Mouse (Mus musculus) embryo, embryonic 11 days (tissue): ENCODE measurements around the gene Olig1.
"Not testable (repeated sequence)": the region's sequence is repeated elsewhere in the genome, so short reads cannot be mapped to it uniquely, and the experiment has no call there.

Source experiments
- DNase-seq: peaks from one replicate; pipeline ENCODE4 v3.0.0-alpha.2; 2015

The Olig1 gene

DNA sequence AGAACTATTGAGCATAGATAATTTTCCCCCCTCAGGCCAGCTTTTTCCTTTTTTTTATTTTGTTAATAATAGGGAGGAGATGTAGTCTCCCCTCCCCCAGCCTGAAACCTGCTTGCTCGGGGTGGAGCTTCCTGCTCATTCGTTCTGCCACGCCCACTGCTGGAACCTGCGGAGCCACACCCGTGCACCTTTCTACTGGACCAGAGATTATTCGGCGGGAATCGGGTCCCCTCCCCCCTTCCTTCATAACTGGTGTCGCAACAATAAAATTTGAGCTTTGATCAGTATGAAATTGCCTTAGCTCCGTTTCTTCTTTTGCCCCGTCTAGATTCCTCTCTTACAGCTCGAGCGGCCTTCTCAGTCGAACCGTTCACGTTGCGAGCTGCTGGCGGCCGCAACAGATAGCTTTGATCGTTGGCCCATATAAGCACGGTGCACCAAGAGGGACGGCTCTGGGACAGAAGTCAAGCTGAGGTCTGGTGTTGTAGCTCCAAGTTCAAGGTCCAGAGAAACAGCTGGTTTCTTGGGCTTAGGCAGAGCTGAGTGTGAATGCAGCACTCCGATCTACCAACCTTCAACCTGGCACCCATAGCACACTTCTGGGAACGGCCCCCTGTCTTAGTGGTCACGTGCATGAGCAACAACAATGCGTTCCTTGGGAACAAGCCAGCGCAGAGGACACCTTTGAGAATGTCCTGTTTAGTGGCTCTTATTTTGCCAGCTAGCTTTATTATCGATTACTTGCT, 14.0 kb upstream of the Olig1 start:
- not testable (repeated sequence) for DNase-seq

DNA sequence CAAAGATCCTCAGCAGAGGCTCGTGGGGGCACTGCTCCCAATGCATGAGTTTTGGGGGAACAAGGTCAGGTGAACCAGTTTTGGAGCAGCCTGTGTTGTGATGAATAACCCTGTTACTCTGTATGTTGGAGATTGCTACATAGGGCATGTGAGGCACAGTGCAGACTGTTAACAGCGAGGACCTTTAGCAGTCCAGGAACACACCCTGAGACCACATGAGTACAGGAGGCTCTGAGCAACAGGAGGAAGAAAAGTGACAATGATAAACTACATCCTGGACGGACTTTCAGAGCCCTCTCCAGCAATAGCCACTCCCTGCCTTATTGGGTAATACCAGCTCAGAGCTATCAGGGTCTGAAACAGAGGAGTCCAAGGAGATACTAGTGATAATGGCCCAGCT, 10.6 kb upstream of the Olig1 start:
- no peak for DNase-seq

- DNase-seq: no peak
Observed at GRCm38 (mm10) chr16:91260861-91261260, 8.7 kb upstream of the Olig1 start.

- DNase-seq: no peak
Observed at GRCm38 (mm10) chr16:91262467-91263220, 6.9 kb upstream of the Olig1 start.

DNA sequence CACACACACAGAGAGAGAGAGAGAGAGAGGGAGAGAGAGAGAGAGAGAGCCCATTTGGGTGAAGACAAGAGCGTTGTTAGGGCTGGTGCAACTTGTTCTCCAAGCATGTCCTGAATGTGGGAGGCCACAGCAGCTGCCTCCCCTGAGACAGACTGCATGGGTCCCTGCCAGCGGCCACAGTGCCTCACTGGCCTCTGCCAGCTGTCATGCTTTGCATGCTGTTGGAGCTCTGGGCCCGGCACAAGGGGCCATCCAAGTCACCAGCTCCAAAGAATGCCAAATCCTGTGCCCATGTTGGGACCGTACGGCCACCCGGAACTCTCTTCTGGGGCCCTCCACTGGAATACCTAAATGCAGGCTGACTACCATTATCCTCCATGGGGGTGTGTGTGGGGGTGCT, 3.6 kb upstream of the Olig1 start:
- no peak for DNase-seq

- DNase-seq: no peak
Observed at GRCm38 (mm10) chr16:91268724-91269452, 684 bp upstream of the Olig1 start.

DNA sequence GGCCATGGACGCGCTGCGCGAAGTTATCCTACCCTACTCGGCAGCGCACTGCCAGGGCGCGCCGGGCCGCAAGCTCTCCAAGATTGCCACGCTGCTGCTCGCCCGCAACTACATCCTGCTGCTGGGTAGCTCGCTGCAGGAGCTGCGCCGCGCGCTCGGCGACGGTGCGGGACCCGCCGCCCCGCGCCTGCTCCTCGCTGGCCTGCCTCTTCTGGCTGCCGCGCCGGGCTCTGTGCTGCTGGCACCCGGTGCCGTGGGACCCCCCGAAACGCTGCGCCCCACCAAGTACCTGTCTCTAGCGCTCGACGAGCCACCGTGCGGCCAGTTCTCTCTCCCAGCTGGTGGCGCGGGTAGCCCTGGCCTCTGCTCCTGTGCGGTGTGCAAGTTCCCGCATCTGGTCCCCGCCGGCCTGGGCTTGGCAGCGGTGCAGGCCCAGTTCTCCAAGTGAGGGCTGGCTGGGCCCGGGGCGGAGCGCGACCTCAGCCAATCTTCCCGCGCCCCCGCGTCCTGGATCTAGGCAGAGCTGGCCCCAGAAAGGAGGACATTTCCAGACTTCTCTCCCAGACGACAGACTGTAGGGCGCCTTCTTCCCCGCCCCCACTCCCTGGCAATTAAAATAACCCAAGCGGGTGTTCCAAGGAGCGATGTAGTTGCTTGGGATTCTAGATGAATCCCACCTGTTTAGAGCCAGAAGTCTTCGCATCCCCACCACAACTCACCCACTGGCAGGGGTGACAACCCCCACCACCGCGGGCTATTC, 820 bp downstream of the Olig1 start:
- peak; percentile 61 for DNase-seq

GRCm38 (mm10) chr16:91270982-91271549, 1.5 kb downstream of the Olig1 start:
- DNase-seq: peak; percentile 33

- no peak for DNase-seq
Observed at GRCm38 (mm10) chr16:91271634-91272033, 2.1 kb downstream of the Olig1 start.

DNA sequence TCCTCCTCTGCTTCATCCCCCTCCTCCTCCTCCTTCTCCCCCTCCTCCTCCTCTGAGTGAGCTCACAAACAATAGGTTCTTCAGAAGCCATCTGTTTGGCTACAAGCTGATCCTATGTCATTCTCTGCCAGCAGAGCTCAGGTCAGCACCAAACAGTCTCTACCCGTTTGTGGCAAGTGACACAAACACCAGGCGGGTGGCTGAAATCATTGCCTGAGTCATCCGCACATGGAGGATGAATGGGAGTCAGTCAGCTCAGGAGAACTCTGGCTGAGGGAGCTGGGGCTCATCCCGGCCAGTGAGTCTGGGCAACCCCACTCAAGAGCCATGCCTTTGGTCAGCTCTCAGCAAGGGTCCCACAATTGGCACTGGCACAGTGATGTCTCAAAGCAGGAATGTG, 10.9 kb downstream of the Olig1 start:
- DNase-seq: no peak

DNA sequence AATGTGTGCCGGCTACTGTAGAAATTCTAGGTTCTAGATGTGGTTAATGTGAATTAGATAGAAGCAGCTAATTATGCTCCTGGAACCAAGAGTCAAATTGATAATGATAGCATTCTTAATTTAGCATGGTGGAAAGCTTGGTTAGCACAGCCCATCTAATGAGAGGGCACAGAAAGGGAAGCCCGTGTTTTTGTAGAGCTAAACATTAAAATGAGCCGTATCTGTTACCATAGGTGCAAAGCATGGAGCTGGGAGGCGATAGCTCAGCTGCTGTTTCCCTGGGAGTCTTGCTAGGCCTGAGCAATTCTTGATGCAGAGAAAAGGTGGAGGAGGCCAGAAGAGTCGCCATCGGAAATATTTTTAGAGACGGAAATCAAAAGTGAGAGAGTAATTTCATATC, 22.5 kb downstream of the Olig1 start:
- DNase-seq: no peak

DNA sequence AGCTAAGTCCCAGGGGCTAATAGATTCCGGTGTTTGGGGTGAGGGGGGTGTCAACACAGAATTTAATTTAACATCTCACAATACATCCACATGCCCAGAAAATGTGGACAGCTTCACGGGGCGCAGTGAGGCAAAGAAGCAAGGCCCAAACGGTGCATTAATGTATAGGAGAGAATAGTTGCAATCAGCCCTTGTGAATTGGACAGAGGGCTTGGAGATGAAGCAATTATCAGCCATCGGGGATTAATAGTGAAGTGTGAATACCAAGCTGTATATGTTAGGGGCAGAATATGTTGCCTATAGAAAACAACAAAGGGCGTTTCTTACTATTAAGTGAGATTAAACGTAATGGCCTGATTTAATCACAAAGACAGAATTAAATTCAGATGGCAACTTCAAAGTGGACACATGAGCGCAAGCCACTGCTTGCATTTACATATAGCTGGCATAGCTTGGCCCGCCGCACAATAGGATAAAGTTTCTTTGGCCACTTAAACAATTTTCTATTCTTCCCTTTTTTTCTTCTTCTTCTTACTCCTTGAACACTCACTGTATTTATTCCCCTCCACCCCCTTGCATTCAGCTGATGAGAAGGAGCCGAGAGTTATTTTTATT, 23.3 kb downstream of the Olig1 start:
- DNase-seq: no peak

DNA sequence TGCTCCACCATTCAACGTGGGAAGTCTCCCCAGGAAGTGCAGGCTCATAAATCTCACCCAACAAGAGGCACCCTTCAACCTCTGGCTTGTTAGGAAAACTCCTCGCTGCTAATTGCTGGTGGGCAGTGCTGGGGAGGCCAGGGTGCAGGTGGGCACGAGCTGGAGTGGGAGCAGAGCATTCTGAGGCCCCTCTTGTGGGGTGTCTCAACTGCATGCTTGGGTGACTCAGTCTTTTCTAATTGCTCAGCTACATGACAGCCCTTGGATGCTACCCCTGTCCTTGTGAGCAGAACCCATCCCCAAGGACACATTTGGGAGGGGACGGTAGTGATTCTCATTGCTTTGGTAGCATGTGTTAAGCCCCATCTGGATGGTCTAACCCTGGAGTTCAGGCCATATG, 28.2 kb downstream of the Olig1 start:
- no peak for DNase-seq

DNA sequence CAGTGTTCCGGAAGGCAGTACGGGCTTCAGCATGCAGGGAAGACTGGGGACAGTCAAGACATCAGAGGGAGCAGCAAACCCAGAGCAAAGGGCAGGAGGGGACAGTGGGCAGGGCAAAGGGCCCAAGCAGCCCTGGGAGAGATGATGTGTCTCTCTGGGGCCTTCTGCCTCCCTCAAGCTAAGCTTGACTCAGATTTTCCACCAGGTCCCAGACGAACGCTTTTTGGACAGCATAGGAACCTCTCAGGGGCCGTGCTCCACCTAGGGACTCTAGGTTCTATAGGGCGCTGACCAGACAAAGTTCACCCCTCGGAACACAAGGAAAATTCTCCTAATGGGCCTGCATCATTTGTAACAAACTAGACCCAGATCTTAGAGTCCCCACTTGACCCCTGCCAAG, 29.8 kb downstream of the Olig1 start:
- no peak for DNase-seq

GRCm38 (mm10) chr16:91300641-91301441, 31.3 kb downstream of the Olig1 start:
- DNase-seq: no peak

DNA sequence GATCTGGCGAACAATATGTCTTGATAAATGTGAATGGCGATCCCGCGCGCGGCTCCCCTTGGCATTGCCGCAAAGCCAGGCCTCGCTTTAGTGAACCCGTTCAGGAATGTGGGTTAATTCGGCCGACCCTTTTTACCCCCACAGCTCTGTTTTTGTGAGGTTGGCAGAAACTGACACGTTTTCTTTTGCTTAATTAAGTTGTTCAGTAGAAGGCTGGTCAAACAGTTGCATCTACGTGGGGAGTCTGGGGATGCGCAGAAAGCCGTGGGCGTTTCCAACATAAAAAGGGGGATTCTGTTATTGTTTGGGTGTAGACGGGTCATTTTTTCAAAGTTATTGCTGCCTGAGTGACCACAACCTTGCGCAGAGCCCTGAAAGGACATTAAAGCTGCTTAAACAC, 31.9 kb downstream of the Olig1 start:
- DNase-seq: peak; percentile 51

DNA sequence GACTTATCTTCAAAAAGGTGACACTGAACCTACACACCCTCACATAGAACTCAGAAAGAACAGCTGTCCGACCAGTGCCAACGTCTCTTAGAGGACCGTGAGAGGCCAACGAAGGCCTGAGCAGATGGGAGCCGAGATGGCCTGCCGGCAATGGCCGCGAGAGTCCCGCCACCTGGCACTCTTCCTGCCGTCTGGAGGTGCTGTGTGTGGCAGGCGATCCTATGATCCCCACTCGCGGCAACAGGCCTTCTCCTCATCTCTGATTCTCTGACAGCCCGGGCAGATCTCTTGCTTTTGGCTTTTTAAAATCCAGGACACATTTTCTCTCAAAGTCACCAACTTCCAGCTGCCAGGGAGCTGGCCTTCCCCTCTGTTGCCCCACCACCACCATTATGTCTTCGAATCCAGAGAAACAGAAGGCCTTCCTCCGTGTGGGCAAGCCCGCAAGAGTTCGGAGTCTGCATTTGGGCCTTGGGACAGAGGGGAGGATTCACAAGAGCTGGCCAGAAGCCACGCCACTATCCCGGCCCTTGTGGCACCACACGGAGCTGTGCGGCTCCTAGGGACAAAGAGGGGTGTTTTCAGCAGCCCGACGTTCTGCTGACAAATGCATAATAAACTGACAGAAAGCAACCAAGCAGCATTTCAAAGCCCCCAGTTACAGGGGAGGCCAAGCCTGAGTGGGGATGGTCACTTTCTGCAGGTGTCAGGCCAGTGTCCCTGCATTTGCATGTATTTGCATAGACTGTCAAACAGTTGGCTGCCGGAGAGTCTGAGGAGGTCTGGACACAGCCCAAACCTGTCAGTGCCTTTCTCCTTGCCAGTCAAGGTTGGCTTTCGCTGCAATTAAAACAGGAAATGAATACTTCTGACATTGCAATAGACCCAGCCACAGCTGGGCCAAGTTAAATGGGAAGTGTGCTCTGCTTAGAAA, 34.5 kb downstream of the Olig1 start:
- no peak for DNase-seq

DNA sequence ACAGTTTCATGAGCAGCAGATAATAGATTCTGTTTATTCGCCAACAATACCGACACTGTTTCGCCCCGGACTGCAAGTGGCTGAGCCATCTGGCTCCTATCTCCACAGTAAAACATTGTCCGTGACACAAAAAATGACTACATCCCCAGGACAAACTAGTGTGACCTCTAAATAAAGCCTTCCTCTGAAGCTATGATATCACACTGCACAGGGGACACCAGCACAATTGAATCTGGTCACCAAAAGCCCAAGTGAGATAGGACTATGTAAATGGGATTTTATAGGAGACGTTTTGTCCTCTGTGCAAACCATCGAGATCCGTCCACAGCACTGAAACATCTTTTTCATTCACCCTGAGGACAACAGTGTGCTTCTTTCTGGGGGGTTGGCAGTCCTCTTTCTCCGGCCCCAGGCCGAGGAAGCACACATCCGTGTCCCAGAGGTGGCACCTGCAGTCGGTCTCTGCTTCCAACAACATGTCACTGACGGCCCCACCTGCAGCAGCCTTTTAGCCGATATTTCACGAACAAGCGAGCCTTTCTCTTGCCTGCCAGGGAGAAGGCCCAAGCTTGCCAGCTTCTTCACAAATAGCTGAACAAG, 36.0 kb downstream of the Olig1 start:
- DNase-seq: no peak

DNA sequence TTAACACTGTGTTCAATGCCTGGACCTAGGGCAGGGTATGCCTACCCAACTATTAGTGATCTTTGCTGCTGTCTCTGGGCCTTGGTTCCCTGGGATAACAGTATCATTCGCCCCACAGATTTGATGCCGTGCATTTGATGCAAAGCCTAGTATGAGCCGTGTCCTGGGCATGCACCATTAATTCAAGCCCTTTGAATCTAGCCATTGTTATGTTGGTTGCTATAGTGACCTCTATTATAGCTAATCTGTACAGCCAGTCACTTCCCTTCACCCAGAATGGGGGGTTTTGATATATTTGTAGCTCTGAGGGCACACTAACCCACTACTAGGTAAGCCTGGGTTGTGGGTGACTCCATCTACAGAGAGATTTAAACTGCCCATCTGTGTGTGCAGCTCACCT, 40.3 kb downstream of the Olig1 start:
- DNase-seq: no peak

DNA sequence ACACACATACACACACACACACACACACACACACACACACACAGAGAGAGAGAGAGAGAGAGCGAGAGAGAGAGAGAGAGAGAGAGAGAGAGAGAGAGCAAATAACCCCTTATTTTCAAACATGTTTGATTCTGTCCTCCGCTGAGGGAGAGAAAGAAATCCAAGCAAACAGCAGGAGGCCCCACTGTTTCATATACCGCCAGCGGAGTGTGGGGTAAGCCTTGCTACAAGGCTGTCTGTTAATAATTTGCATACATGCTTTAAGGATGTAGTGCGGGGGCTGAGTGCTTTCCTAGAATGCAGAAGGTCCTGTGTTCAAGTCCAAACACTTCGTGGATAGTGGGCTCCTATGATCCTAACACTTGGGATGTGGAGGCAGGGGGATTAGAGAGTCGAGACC, 43.3 kb downstream of the Olig1 start:
- no peak for DNase-seq
